Mouse (Mus musculus) embryonic facial prominence, embryonic 10.5 days (tissue): ENCODE measurements around the gene Pcdh9. TPM values are rescaled to one million over a fixed set of nuclear protein-coding genes. Genes with fewer than 3 reads are reported as not detected.

Experiments used
- DNase-seq: peaks from one replicate; pipeline ENCODE4 v3.0.0-alpha.2; 2017; ENCODE audit warnings: low spot score
- H3K27ac ChIP-seq: fragments of 300-500 bp; sonication (generic); replicated peaks from 2 replicates; pipeline ENCODE4 v1.5.1; 2016; ENCODE audit warnings: mild to moderate bottlenecking
- H3K27me3 ChIP-seq: fragments of 300-500 bp; sonication (generic); replicated peaks from 2 replicates; pipeline ENCODE4 v1.6.1; 2016; ENCODE audit warnings: low read depth, mild to moderate bottlenecking; ENCODE audit not compliant: poor library complexity, severe bottlenecking
- H3K36me3 ChIP-seq: fragments of 300-500 bp; sonication (generic); replicated peaks from 2 replicates; pipeline ENCODE4 v1.6.1; 2016; ENCODE audit warnings: mild to moderate bottlenecking, moderate library complexity
- H3K4me1 ChIP-seq: fragments of 300-500 bp; sonication (generic); 2 replicates; pipeline ENCODE4 v1.6.1; 2016
- H3K4me3 ChIP-seq: fragments of 300-500 bp; sonication (generic); 2 replicates; pipeline ENCODE4 v1.5.1; 2016; ENCODE audit warnings: mild to moderate bottlenecking, moderate library complexity
- H3K9me3 ChIP-seq: fragments of 300-500 bp; sonication (generic); 2 replicates; pipeline ENCODE4 v1.6.1; 2016; ENCODE audit warnings: mild to moderate bottlenecking
- WGBS: fragments of 180-500 bp; shearing (Covaris S2); methylation state at CpG from one replicate; pipeline ENCODE4 v1.1.7; 2016; 5-methylcytosine and 5-hydroxymethylcytosine counted together
- polyA plus RNA-seq: library from polyadenylated mRNA; unstranded; fragments of >200 nt; fragmentation: Nextera tagmentation; extraction: Ambion mirVana; gene quantifications from 2 replicates; pipeline ENCODE4 v1.2.1, GENCODE M21; 2016

The Pcdh9 gene
- 10.3 and 15.3 TPM in 2 replicates for polyA plus RNA-seq

- under 1% methylated on average over 50 of the region's 50 CpGs for WGBS
- Histone ChIP-seq H3K9me3 (no peaks in the 10 kb centered on the region), H3K4me1 (peaks cover 17% of the 10 kb centered on the region), H3K36me3 (no peaks in the 10 kb centered on the region), H3K4me3 (peak within 1 kb of the TSS; percentile 68), H3K27me3 (peaks cover 30% of the 10 kb centered on the region), H3K27ac (peak within 1 kb of the TSS; percentile 80)
- peak; percentile 96 for DNase-seq
Measured at GRCm38 (mm10) chr14:93890519-93891370, at the start of gene Pcdh9. TSS of gene Pcdh9 (minus strand) at chr14:93890679.

GRCm38 (mm10) chr14:93906928-93907327, 16.4 kb upstream of the Pcdh9 start:
- Histone ChIP-seq H3K4me1 (no peaks in the 10 kb centered on the region), H3K27me3 (no peaks in the 10 kb centered on the region), H3K36me3 (no peaks in the 10 kb centered on the region), H3K9me3 (no peaks in the 10 kb centered on the region), H3K4me3 (no peak overlapping the region), H3K27ac (no peak overlapping the region)
- DNase-seq = no peak
- 82% methylated on average over 1 of the region's 1 CpGs for WGBS

GRCm38 (mm10) chr14:93898533-93898932, 8.1 kb upstream of the Pcdh9 start:
- no peak for DNase-seq

GRCm38 (mm10) chr14:93895131-93895530, 4.7 kb upstream of the Pcdh9 start:
- Histone ChIP-seq H3K4me3 (no peak overlapping the region), H3K36me3 (no peaks in the 10 kb centered on the region), H3K27me3 (peaks cover 11% of the 10 kb centered on the region), H3K4me1 (peaks cover 7% of the 10 kb centered on the region; the same call in 1 of the 2 replicates), H3K27ac (no peak overlapping the region), H3K9me3 (no peaks in the 10 kb centered on the region)
- 87% methylated on average over 3 of the region's 3 CpGs for WGBS
- DNase-seq = no peak

More at GRCm38 (mm10) chr14:93898533-93898932, 8.1 kb upstream of the Pcdh9 start:
- Histone ChIP-seq H3K4me1 (no peaks in the 10 kb centered on the region), H3K27me3 (no peaks in the 10 kb centered on the region), H3K27ac (no peak overlapping the region), H3K36me3 (no peaks in the 10 kb centered on the region), H3K4me3 (no peak overlapping the region), H3K9me3 (no peaks in the 10 kb centered on the region)

- Histone ChIP-seq H3K4me3 (peak overlapping the region; percentile 68), H3K27ac (peak overlapping the region; percentile 80), H3K4me1 (peaks cover 17% of the 10 kb centered on the region), H3K36me3 (no peaks in the 10 kb centered on the region), H3K27me3 (peaks cover 30% of the 10 kb centered on the region), H3K9me3 (no peaks in the 10 kb centered on the region)
- under 1% methylated on average over 13 of the region's 13 CpGs for WGBS
- DNase-seq = peak; percentile 40
Measured at GRCm38 (mm10) chr14:93891371-93891746, 880 bp upstream of the Pcdh9 start.

GRCm38 (mm10) chr14:93889839-93890518, 500 bp downstream of the Pcdh9 start:
- H3K4me1 ChIP-seq = peaks cover 17% of the 10 kb centered on the region
- WGBS = under 1% methylated on average over 20 of the region's 20 CpGs
- no peaks in the 10 kb centered on the region for H3K36me3 ChIP-seq
- H3K9me3 ChIP-seq = no peaks in the 10 kb centered on the region
- peaks cover 30% of the 10 kb centered on the region for H3K27me3 ChIP-seq
- H3K4me3 ChIP-seq = peak overlapping the region; percentile 68
- peak; percentile 40 for DNase-seq
- peak overlapping the region; percentile 80; the same call in 1 of the 2 replicates for H3K27ac ChIP-seq

GRCm38 (mm10) chr14:93889231-93889630, 1.2 kb downstream of the Pcdh9 start:
- peaks cover 30% of the 10 kb centered on the region for H3K27me3 ChIP-seq
- peak overlapping the region; percentile 68 for H3K4me3 ChIP-seq
- H3K4me1 ChIP-seq = peaks cover 17% of the 10 kb centered on the region
- H3K27ac ChIP-seq = no peak overlapping the region
- no peaks in the 10 kb centered on the region for H3K36me3 ChIP-seq
- H3K9me3 ChIP-seq = no peaks in the 10 kb centered on the region
- WGBS = 39% methylated on average over 6 of the region's 6 CpGs
- no peak for DNase-seq

- 83% methylated on average over 5 of the region's 5 CpGs for WGBS
- Histone ChIP-seq H3K4me3 (peak overlapping the region; percentile 68; the same call in 1 of the 2 replicates), H3K9me3 (no peaks in the 10 kb centered on the region), H3K27me3 (peaks cover 30% of the 10 kb centered on the region), H3K4me1 (peaks cover 17% of the 10 kb centered on the region), H3K27ac (no peak overlapping the region), H3K36me3 (no peaks in the 10 kb centered on the region)
- no peak for DNase-seq
Measured at GRCm38 (mm10) chr14:93888346-93888745, 2.1 kb downstream of the Pcdh9 start.

- H3K4me3 ChIP-seq = no peak overlapping the region
- no peaks in the 10 kb centered on the region for H3K36me3 ChIP-seq
- peaks cover 22% of the 10 kb centered on the region; the same call in 1 of the 2 replicates for H3K27me3 ChIP-seq
- H3K9me3 ChIP-seq = no peaks in the 10 kb centered on the region
- H3K27ac ChIP-seq = no peak overlapping the region
- H3K4me1 ChIP-seq = peaks cover 17% of the 10 kb centered on the region
- WGBS = 64% methylated on average over 7 of the region's 7 CpGs
- no peak for DNase-seq
Measured at GRCm38 (mm10) chr14:93887066-93887465, 3.4 kb downstream of the Pcdh9 start.

GRCm38 (mm10) chr14:93885551-93886084, 4.9 kb downstream of the Pcdh9 start:
- WGBS = 73% methylated on average over 11 of the region's 11 CpGs
- Histone ChIP-seq H3K27me3 (peaks cover 18% of the 10 kb centered on the region; the same call in 1 of the 2 replicates), H3K27ac (no peak overlapping the region), H3K4me3 (no peak overlapping the region), H3K36me3 (no peaks in the 10 kb centered on the region), H3K4me1 (peaks cover 12% of the 10 kb centered on the region), H3K9me3 (no peaks in the 10 kb centered on the region)
- DNase-seq = no peak

GRCm38 (mm10) chr14:93884467-93884866, 6.0 kb downstream of the Pcdh9 start:
- no peak overlapping the region for H3K4me3 ChIP-seq
- WGBS = 5% methylated on average over 2 of the region's 2 CpGs
- H3K36me3 ChIP-seq = no peaks in the 10 kb centered on the region
- no peak overlapping the region for H3K27ac ChIP-seq
- H3K9me3 ChIP-seq = no peaks in the 10 kb centered on the region
- DNase-seq = peak; percentile 71
- peaks cover 15% of the 10 kb centered on the region; the same call in 1 of the 2 replicates for H3K27me3 ChIP-seq
- H3K4me1 ChIP-seq = peaks cover 4% of the 10 kb centered on the region; the same call in 1 of the 2 replicates

- Histone ChIP-seq H3K4me1 (no peaks in the 10 kb centered on the region), H3K27me3 (no peaks in the 10 kb centered on the region), H3K4me3 (no peak overlapping the region), H3K9me3 (no peaks in the 10 kb centered on the region), H3K36me3 (no peaks in the 10 kb centered on the region), H3K27ac (no peak overlapping the region)
- DNase-seq = no peak
- WGBS = 89% methylated on average over 1 of the region's 1 CpGs
Measured at GRCm38 (mm10) chr14:93880071-93880470, 10.4 kb downstream of the Pcdh9 start.
